Mouse (Mus musculus): ENCODE measurements at regions not wholly inside any gene's neighbourhood (a gene's known extent, or its start where the extent isn't known, plus 50 kb on each side); places are given as distances from the start of the nearest gene placed in this dataset.

GRCm38 (mm10) chr8:103374151-103374550 lies 588.7 kb upstream of the Cdh11 start:
- no peak for DNase-seq

- no peak for DNase-seq
Observed at GRCm38 (mm10) chr8:103378545-103378944, 593.1 kb upstream of the Cdh11 start.

- no peak for DNase-seq
Observed at GRCm38 (mm10) chr8:103381575-103381974, 596.1 kb upstream of the Cdh11 start.

- no peak for DNase-seq
Observed at GRCm38 (mm10) chr8:103391359-103391758, 605.9 kb upstream of the Cdh11 start.

GRCm38 (mm10) chr8:103395316-103395715 lies 609.9 kb upstream of the Cdh11 start:
- DNase-seq = no peak

GRCm38 (mm10) chr8:103398179-103398578 lies 612.7 kb upstream of the Cdh11 start:
- no peak for DNase-seq

GRCm38 (mm10) chr8:103399466-103399865 lies 614.0 kb upstream of the Cdh11 start:
- DNase-seq = no peak

- no peak for DNase-seq
Observed at GRCm38 (mm10) chr8:103400143-103400542, 614.7 kb upstream of the Cdh11 start.

- no peak for DNase-seq
Observed at GRCm38 (mm10) chr8:103402731-103403130, 617.3 kb upstream of the Cdh11 start.

- DNase-seq = no peak
Observed at GRCm38 (mm10) chr8:103403826-103404225, 618.4 kb upstream of the Cdh11 start.

- no peak for DNase-seq
Observed at GRCm38 (mm10) chr8:103405787-103406186, 620.3 kb upstream of the Cdh11 start.

- DNase-seq = no peak
Observed at GRCm38 (mm10) chr8:103406921-103407320, 621.5 kb upstream of the Cdh11 start.

GRCm38 (mm10) chr8:103407631-103408030 lies 622.2 kb upstream of the Cdh11 start:
- DNase-seq = no peak

GRCm38 (mm10) chr8:103408411-103408810 lies 623.0 kb upstream of the Cdh11 start:
- no peak for DNase-seq

GRCm38 (mm10) chr8:103409121-103409551 lies 623.7 kb upstream of the Cdh11 start:
- no peak for DNase-seq

GRCm38 (mm10) chr8:103412731-103413130 lies 627.3 kb upstream of the Cdh11 start:
- no peak for DNase-seq

GRCm38 (mm10) chr8:103413589-103414575 lies 628.4 kb upstream of the Cdh11 start:
- DNase-seq = no peak

- no peak for DNase-seq
Observed at GRCm38 (mm10) chr8:103422313-103422973, 637.0 kb upstream of the Cdh11 start.

GRCm38 (mm10) chr8:103425967-103426366 lies 640.5 kb upstream of the Cdh11 start:
- DNase-seq = no peak

GRCm38 (mm10) chr8:103430874-103431492 lies 645.5 kb upstream of the Cdh11 start:
- no peak for DNase-seq

GRCm38 (mm10) chr8:103433532-103434105 lies 648.2 kb upstream of the Cdh11 start:
- DNase-seq = no peak

GRCm38 (mm10) chr8:103438995-103439717 lies 653.7 kb upstream of the Cdh11 start:
- DNase-seq = no peak
